ENCODE assay signal across 9 mouse cellular contexts in the genomic region with DNA sequence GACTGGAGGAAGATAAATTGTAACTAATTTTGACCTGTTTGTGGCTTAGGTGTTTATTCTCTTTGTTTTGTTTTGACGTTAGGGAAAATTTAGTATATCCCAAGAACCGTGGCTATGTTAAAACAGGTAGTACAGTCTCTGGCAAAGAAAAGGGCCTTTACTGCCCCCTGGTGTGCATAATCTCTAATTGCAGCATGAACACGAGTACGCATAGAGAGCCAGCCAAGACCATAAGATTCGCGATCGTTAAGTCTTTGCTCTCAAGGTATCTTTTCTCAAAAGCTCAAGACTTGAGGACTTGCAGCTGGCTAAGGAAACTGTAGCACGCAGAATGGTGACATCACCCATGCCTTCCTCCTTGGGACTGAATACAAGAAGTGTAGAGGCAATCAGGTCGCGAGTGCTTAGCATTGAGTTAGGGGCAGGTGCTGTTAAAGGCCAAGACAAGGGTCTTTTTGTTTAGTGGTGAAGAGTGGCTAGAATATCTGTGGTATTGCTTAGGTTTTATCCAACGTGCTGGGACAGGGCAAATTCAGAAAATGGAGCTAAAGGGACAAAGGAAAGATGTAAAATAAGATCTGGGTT. TPM values are rescaled to one million over a fixed set of nuclear protein-coding genes. Genes with fewer than 3 reads are reported as not detected.
DNase-seq lines count a peak whose midpoint lies in the region; ATAC-seq and TF ChIP-seq lines count a peak whose summit lies in the region.
"Had no signal": no experiment of that assay in that cellular context is flagged by ENCODE, and none has a peak within 500 bp of the region (broad histone marks: within the 10 kb centered on the region; RNA-seq: fewer than 3 reads in every experiment).

No protein-coding gene starts in this region.

- H3K79me2 ChIP-seq in MEL (ENCODE audit: control insufficient read depth, insufficient read depth, low read length, poor library complexity), result no peaks in the 10 kb centered on the region

- ATAC-seq in forebrain, embryonic 13.5 days, result peak; percentile 78
- ATAC-seq in hematopoietic stem cell, adult 5-6 weeks (replicated peaks in 1 of 2; ENCODE audit: insufficient read depth in 1 of 2, low FRiP score in 2 of 2, low TSS enrichment in 1 of 2, low read depth in 1 of 2, poor library complexity in 2 of 2, severe bottlenecking in 2 of 2), result peak; percentile 80 to 87; a peak in 2 of 4 replicates
- peak; percentile 56 for ATAC-seq in liver, embryonic 16.5 days (ENCODE audit: low read depth)
- ATAC-seq in neutrophil, adult 5-6 weeks (ENCODE audit: extremely low read depth, insufficient number of reproducible peaks, low FRiP score, poor library complexity, severe bottlenecking), result peak; percentile 87

- peak; percentile 86 for TF ChIP-seq RAD21 in MEL (IDR thresholded peaks at IDR 0.05; ENCODE audit: low read depth, low read length)

- no peaks in the 10 kb centered on the region for H3K4me1 ChIP-seq in MEL (ENCODE audit: control insufficient read depth in 1 of 2, insufficient read depth in 2 of 2, low read length in 2 of 2)
- H3K4me1 ChIP-seq in forebrain, embryonic 13.5 days, result no peaks in the 10 kb centered on the region
- no peaks in the 10 kb centered on the region for H3K4me1 ChIP-seq in liver, embryonic 16.5 days (ENCODE audit: control insufficient read depth, low read depth, low read length)
- H3K4me1 ChIP-seq: lung, embryonic 15.5 days had no signal

- peak; percentile 74 for DNase-seq in MEL (ENCODE audit: low read depth, low spot score)
- peak; percentile 71 for DNase-seq in c-Kit-positive CD71-positive TER-119-negative erythroid progenitor cells, embryonic 14.5 days (ENCODE audit: low read depth)
- DNase-seq in layer of hippocampus, adult 11-12 months (ENCODE audit: low spot score), result peak; percentile 83
- DNase-seq in thymus, postnatal 14 days, result peak; percentile 77

- no peaks in the 10 kb centered on the region for H3K27me3 ChIP-seq in MEL (ENCODE audit: control insufficient read depth in 1 of 2, insufficient read depth in 2 of 2, low read length in 2 of 2)
- H3K27me3 ChIP-seq in forebrain, embryonic 13.5 days, result no peaks in the 10 kb centered on the region
- H3K27me3 ChIP-seq in liver, embryonic 16.5 days (ENCODE audit: control insufficient read depth, insufficient read depth, low read depth, low read length), result no peaks in the 10 kb centered on the region
- H3K27me3 ChIP-seq: lung, embryonic 15.5 days had no signal

- no peak overlapping the region for H3K9ac ChIP-seq in MEL (ENCODE audit: control insufficient read depth, low read depth, low read length, poor library complexity, severe bottlenecking)
- no peak overlapping the region for H3K9ac ChIP-seq in forebrain, embryonic 13.5 days
- no peak overlapping the region for H3K9ac ChIP-seq in liver, embryonic 16.5 days (ENCODE audit: low read depth, low read length)
- H3K9ac ChIP-seq: lung, embryonic 15.5 days had no signal

- no peak for TF ChIP-seq POLR2A in MEL (IDR thresholded peaks at IDR 0.05; ENCODE audit: control insufficient read depth in 1 of 2, insufficient read depth in 1 of 2, low read depth in 1 of 2, low read length in 2 of 2, poor library complexity in 1 of 2)

- H3K36me3 ChIP-seq in MEL (ENCODE audit: control insufficient read depth in 1 of 2, insufficient read depth in 2 of 2, low read length in 2 of 2), result no peaks in the 10 kb centered on the region
- no peaks in the 10 kb centered on the region for H3K36me3 ChIP-seq in forebrain, embryonic 13.5 days (ENCODE audit: poor library complexity, severe bottlenecking)
- H3K36me3 ChIP-seq in liver, embryonic 16.5 days (ENCODE audit: control insufficient read depth, insufficient read depth), result no peaks in the 10 kb centered on the region
- H3K36me3 ChIP-seq: lung, embryonic 15.5 days had no signal

- H3K9me3 ChIP-seq in MEL (replicated peaks; ENCODE audit: insufficient read depth, low read length), result no peaks in the 10 kb centered on the region
- H3K9me3 ChIP-seq in forebrain, embryonic 13.5 days (replicated peaks), result 0 out of 2 replicates have a peak, but pooled peaks cover 3% of the 10 kb centered on the region
- no peaks in the 10 kb centered on the region for H3K9me3 ChIP-seq in liver, embryonic 16.5 days (replicated peaks; ENCODE audit: control insufficient read depth, low read length)
- H3K9me3 ChIP-seq: lung, embryonic 15.5 days had no signal

- peak overlapping the region; percentile 20; the same call in 1 of the 2 replicates for H3K4me2 ChIP-seq in forebrain, embryonic 13.5 days
- no peak overlapping the region for H3K4me2 ChIP-seq in liver, embryonic 16.5 days (ENCODE audit: low read depth, low read length)
- H3K4me2 ChIP-seq: lung, embryonic 15.5 days had no signal

- no peak overlapping the region for H3K27ac ChIP-seq in MEL (ENCODE audit: control insufficient read depth, low read depth, low read length)
- H3K27ac ChIP-seq in forebrain, embryonic 13.5 days, result no peak overlapping the region
- H3K27ac ChIP-seq in liver, embryonic 16.5 days (ENCODE audit: low read length), result no peak overlapping the region
- H3K27ac ChIP-seq: lung, embryonic 15.5 days had no signal

- peak; percentile 61 to 87 (median 69) for TF ChIP-seq CTCF in MEL (IDR thresholded peaks at IDR 0.05 in 2 of 3, conservative IDR thresholded peaks at IDR 0.05 in 1 of 3; ENCODE audit: control insufficient read depth in 1 of 3, insufficient read depth in 1 of 3, low read depth in 2 of 3, low read length in 3 of 3, poor library complexity in 1 of 3, severe bottlenecking in 1 of 3)

- 19% methylated on average over 11 of the region's 11 CpGs for WGBS in forebrain, embryonic 13.5 days
- WGBS in liver, embryonic 16.5 days (ENCODE audit: insufficient replicate concordance), result 26% methylated on average over 11 of the region's 11 CpGs

- no peak overlapping the region for H3K4me3 ChIP-seq in MEL (ENCODE audit: control insufficient read depth in 1 of 2, insufficient read depth in 1 of 2, low read depth in 2 of 2, low read length in 2 of 2)
- H3K4me3 ChIP-seq in forebrain, embryonic 13.5 days, result no peak overlapping the region
- no peak overlapping the region for H3K4me3 ChIP-seq in liver, embryonic 16.5 days (ENCODE audit: low read depth, low read length)
- H3K4me3 ChIP-seq: lung, embryonic 15.5 days had no signal

- no peak for TF ChIP-seq EP300 in MEL (IDR thresholded peaks at IDR 0.05; ENCODE audit: low read depth in 1 of 2, low read length in 2 of 2)

TF ChIP-seq in MEL, 35 proteins besides CTCF, POLR2A, EP300 and RAD21:
- TF ChIP-seq TCF12 (IDR thresholded peaks at IDR 0.05; ENCODE audit: low read depth, low read length) (no peak), SMC3 (IDR thresholded peaks at IDR 0.05; ENCODE audit: low read depth, low read length) (peak; percentile 95), NELFE (IDR thresholded peaks at IDR 0.05; ENCODE audit: low read depth, low read length) (no peak), CHD2 (IDR thresholded peaks at IDR 0.05; ENCODE audit: low read length) (no peak), ZC3H11A (IDR thresholded peaks at IDR 0.05; ENCODE audit: low read depth, low read length) (peak; percentile 89)

RNA-seq across cellular contexts. Expression of a gene that starts 35.8 kb away (rescaled TPM):
- 155 and 210 TPM in 2 replicates for total RNA-seq in MEL (2012; rRNA removed)
- 100 to 1,000 TPM in 1 of 2 experiments, not detected in 1; 300 TPM for polyA plus RNA-seq in MEL (2012; ENCODE audit: insufficient read depth in 1 of 2, insufficient read length in 2 of 2, low read depth in 1 of 2, low replicate concordance in 2 of 2, missing spikeins in 1 of 2)
- 345 and 360 TPM in 2 replicates for polyA plus RNA-seq in forebrain, embryonic 13.5 days (2015; fragmentation: Nextera tagmentation; extraction: Ambion mirVana)
- 432 and 477 TPM in 2 replicates for total RNA-seq in hematopoietic stem cell, adult 5-6 weeks (2017)
- polyA plus RNA-seq in liver, embryonic 16.5 days (2015; fragmentation: Nextera tagmentation; extraction: Ambion mirVana), result 383 and 398 TPM in 2 replicates
- total RNA-seq in neutrophil, adult 5-6 weeks (2017), result 87.8 and 99.7 TPM in 2 replicates
